Mouse (Mus musculus) liver, embryonic 14.5 days (tissue): ENCODE measurements around the gene Diras2.

Source experiments
- CTCF ChIP-seq: IDR thresholded peaks from 2 replicates; pipeline ENCODE4 v1.5.1; 2016; ENCODE audit warnings: antibody characterized with exemption, low read depth, control low read depth
- EP300 ChIP-seq: IDR thresholded peaks from 2 replicates; pipeline ENCODE4 v1.6.1; 2016; ENCODE audit warnings: antibody characterized with exemption, low read depth

- TF ChIP-seq EP300 (no peak), CTCF (no peak)
Measured at GRCm38 (mm10) chr13:52578776-52579175, 47.7 kb upstream of the Diras2 start.
